Mouse (Mus musculus) ES-Bruce4 (cell line): ENCODE results near the gene Ces3a.

Experiments used
- CTCF ChIP-seq: IDR thresholded peaks from one replicate; pipeline ENCODE4 v1.8.1; 2011; ENCODE audit warnings: low read depth, low read length
- POLR2A ChIP-seq: IDR thresholded peaks from one replicate; pipeline ENCODE4 v1.8.1; 2011; ENCODE audit warnings: low read length; ENCODE audit not compliant: insufficient read depth

DNA sequence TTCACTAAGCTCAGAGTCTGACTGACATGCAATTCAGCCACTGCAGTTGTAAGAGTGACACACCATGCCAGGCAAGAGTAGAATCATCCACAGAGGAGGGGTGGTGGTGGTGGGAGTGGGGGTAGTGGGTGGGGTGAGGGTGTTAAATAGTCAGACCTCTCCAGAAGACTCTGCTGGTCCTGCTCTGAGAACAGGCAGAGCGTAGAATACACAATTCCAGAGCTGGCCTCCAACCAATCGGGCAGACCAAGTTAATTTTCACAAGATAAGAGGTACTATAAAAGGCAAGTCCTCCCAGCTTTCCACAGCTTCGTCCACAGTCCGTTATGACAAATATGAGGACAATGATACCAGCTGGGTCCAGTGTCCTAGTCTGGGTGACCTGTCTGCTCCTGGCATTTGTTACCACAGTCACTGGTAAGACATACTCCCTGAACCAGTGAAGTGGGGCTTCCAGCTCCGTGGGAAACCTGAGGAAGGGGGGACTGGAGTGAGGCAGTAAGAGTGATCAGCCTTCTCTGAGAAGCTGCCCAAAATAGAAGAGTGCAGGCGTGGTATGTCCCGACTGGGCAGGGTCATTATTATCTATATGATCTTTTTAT, 35.1 kb downstream of the Ces3a start, which contains the start of gene Ces3b:
- no peak for TF ChIP-seq POLR2A
- no peak for TF ChIP-seq CTCF
